17 mouse cellular contexts compared by ENCODE assay signal in the genomic region with DNA sequence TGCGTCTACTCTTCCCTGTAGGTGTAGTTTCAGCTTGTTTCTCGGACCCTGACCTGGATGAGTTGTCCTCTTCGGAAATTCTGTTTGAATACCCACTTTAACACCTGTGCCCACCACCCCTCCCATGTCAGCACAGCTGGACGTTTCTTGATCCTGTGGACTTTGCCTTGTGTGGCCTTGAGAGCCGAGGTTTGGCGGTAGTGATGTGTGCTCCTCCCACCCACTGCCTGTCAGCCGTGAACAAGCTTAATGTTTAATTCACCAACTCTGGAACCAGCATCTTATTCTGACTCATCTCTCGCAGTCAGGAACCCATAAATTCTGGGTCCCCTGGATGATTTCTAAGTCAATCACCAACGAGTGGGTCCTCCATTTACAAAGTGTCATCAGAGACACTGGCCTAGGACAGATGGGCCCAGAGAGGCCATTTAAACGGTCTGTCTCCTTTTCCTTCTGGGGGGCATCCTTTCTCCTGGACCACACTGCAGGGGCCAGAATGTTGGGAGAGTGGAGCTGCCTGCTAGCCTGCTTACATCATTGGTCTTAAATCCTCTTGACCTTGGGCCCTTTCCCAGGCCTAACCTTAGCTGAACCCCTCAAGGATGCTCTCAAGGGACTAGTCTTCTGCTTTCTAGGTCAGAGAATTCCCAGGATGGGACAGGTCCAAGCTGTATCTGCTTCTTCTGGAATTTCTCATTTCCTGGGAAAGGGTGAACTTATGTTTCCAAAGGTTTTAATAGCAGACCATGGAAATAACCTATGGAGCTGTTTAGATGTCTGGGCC. TPM values are rescaled to one million over a fixed set of nuclear protein-coding genes. Genes with fewer than 3 reads are reported as not detected.
DNase-seq lines count a peak whose midpoint lies in the region; ATAC-seq lines count a peak whose summit lies in the region.
"Had no signal": no experiment of that assay in that cellular context is flagged by ENCODE, and none has a peak within 500 bp of the region (broad histone marks: within the 10 kb centered on the region; RNA-seq: fewer than 3 reads in every experiment).

No protein-coding gene starts in this region.

- H3K27me3 ChIP-seq in intestine, embryonic 14.5 days (replicated peaks; ENCODE audit: control insufficient read depth, insufficient read depth, low read length), result no peaks in the 10 kb centered on the region
- no peaks in the 10 kb centered on the region for H3K27me3 ChIP-seq in intestine, embryonic 16.5 days (replicated peaks; ENCODE audit: control insufficient read depth, insufficient read depth, low read length)
- H3K27me3 ChIP-seq in hindbrain, embryonic 16.5 days (replicated peaks; ENCODE audit: control insufficient read depth, insufficient read depth, low read length), result no peaks in the 10 kb centered on the region
- H3K27me3 ChIP-seq: heart, embryonic 15.5 days; midbrain, embryonic 15.5 days had no signal

- ATAC-seq in intestine, embryonic 14.5 days (replicated peaks; ENCODE audit: low FRiP score, low TSS enrichment, low read depth), result peak; percentile 61; the same call in 1 of the 2 replicates
- no peak for ATAC-seq in intestine, embryonic 16.5 days
- no peak for ATAC-seq in hindbrain, embryonic 16.5 days
- ATAC-seq: forebrain, postnatal 0 days; midbrain, embryonic 15.5 days had no signal

- DNase-seq in frontal cortex, postnatal 36 days (ENCODE audit: low spot score in 2 of 2), result peak; percentile 20 to 25
- DNase-seq in frontal cortex, postnatal 25 days (ENCODE audit: low spot score in 2 of 2), result no peak
- no peak for DNase-seq in intestine, embryonic 14.5 days (ENCODE audit: low spot score)
- peak; percentile 25 for DNase-seq in right cerebral cortex, postnatal 25 days
- no peak for DNase-seq in right cerebral cortex, postnatal 4 days
- peak; percentile 44 for DNase-seq in yolk sac, embryonic 10.5 days (ENCODE audit: low spot score)
- DNase-seq: adrenal gland, adult 8-10 months; cerebellum, postnatal 10 days; forebrain, postnatal 0 days; lung, adult 2 months had no signal

- no peak overlapping the region for H3K9ac ChIP-seq in intestine, embryonic 14.5 days (ENCODE audit: low read length)
- H3K9ac ChIP-seq in intestine, embryonic 16.5 days (ENCODE audit: low read depth, low read length), result no peak overlapping the region
- H3K9ac ChIP-seq in hindbrain, embryonic 16.5 days (ENCODE audit: low read depth, low read length), result no peak overlapping the region
- H3K9ac ChIP-seq: forebrain, postnatal 0 days; heart, embryonic 15.5 days; midbrain, embryonic 15.5 days had no signal

- H3K36me3 ChIP-seq in intestine, embryonic 14.5 days (ENCODE audit: control insufficient read depth, insufficient read depth, low read length), result no peaks in the 10 kb centered on the region
- no peaks in the 10 kb centered on the region for H3K36me3 ChIP-seq in intestine, embryonic 16.5 days (ENCODE audit: control insufficient read depth, insufficient read depth, low read length)
- H3K36me3 ChIP-seq in hindbrain, embryonic 16.5 days (ENCODE audit: control insufficient read depth, insufficient read depth, low read length), result no peaks in the 10 kb centered on the region
- H3K36me3 ChIP-seq: heart, embryonic 15.5 days; limb, embryonic 10.5 days; midbrain, embryonic 15.5 days had no signal

- 58% methylated on average over 10 of the region's 10 CpGs for WGBS in intestine, embryonic 14.5 days
- 45% methylated on average over 10 of the region's 10 CpGs for WGBS in intestine, embryonic 16.5 days
- WGBS in hindbrain, embryonic 16.5 days, result 72% methylated on average over 10 of the region's 10 CpGs

- no peak overlapping the region for H3K27ac ChIP-seq in intestine, embryonic 14.5 days (ENCODE audit: low read depth)
- H3K27ac ChIP-seq in intestine, embryonic 16.5 days (ENCODE audit: low read length), result no peak overlapping the region
- H3K27ac ChIP-seq in hindbrain, embryonic 16.5 days (ENCODE audit: low read depth, low read length), result no peak overlapping the region
- H3K27ac ChIP-seq: heart, embryonic 15.5 days; limb, embryonic 10.5 days; midbrain, embryonic 15.5 days had no signal

- no peaks in the 10 kb centered on the region for H3K9me3 ChIP-seq in intestine, embryonic 14.5 days (ENCODE audit: control insufficient read depth, low read length)
- H3K9me3 ChIP-seq in intestine, embryonic 16.5 days (ENCODE audit: control insufficient read depth, low read length), result no peaks in the 10 kb centered on the region
- H3K9me3 ChIP-seq in hindbrain, embryonic 16.5 days (ENCODE audit: control insufficient read depth, low read length), result no peaks in the 10 kb centered on the region
- H3K9me3 ChIP-seq: heart, embryonic 15.5 days; limb, embryonic 10.5 days; midbrain, embryonic 15.5 days had no signal

- no peak overlapping the region for H3K4me2 ChIP-seq in intestine, embryonic 14.5 days (ENCODE audit: low read length)
- H3K4me2 ChIP-seq in intestine, embryonic 16.5 days (ENCODE audit: low read depth, low read length), result no peak overlapping the region
- H3K4me2 ChIP-seq in hindbrain, embryonic 16.5 days (ENCODE audit: low read length), result no peak overlapping the region
- H3K4me2 ChIP-seq: heart, embryonic 15.5 days; midbrain, embryonic 15.5 days had no signal

- no peaks in the 10 kb centered on the region for H3K4me1 ChIP-seq in intestine, embryonic 14.5 days (replicated peaks; ENCODE audit: control insufficient read depth, insufficient read depth, low read length)
- no peaks in the 10 kb centered on the region for H3K4me1 ChIP-seq in intestine, embryonic 16.5 days (ENCODE audit: control insufficient read depth, insufficient read depth, low read length)
- H3K4me1 ChIP-seq in hindbrain, embryonic 16.5 days (ENCODE audit: control insufficient read depth, insufficient read depth, low read depth, low read length), result no peaks in the 10 kb centered on the region
- H3K4me1 ChIP-seq: heart, embryonic 15.5 days; limb, embryonic 10.5 days; midbrain, embryonic 15.5 days had no signal

- no peak overlapping the region for H3K4me3 ChIP-seq in intestine, embryonic 14.5 days (ENCODE audit: low read depth, low read length)
- no peak overlapping the region for H3K4me3 ChIP-seq in intestine, embryonic 16.5 days (ENCODE audit: low read length)
- no peak overlapping the region for H3K4me3 ChIP-seq in hindbrain, embryonic 16.5 days (ENCODE audit: low read length)
- H3K4me3 ChIP-seq: erythroblast, embryonic 14.5 days; heart, embryonic 15.5 days; limb, embryonic 10.5 days; midbrain, embryonic 15.5 days had no signal

RNA-seq across cellular contexts. Expression of gene Slc6a12, which starts 28.5 kb away (rescaled TPM):
- not detected in 2 replicates for polyA plus RNA-seq in intestine, embryonic 14.5 days (2014; fragmentation: Nextera tagmentation; extraction: Ambion mirVana)
- polyA plus RNA-seq in intestine, embryonic 16.5 days (2015; fragmentation: Nextera tagmentation; extraction: Ambion mirVana), result 0.06 and 0.22 TPM in 2 replicates
- 2.4 and 2.5 TPM in 2 replicates for polyA plus RNA-seq in hindbrain, embryonic 16.5 days (2015; fragmentation: Nextera tagmentation; extraction: Ambion mirVana)
- polyA plus RNA-seq: erythroblast, embryonic 14.5 days; heart, embryonic 15.5 days; neural tube, embryonic 11.5 days had no signal

Comparison
In these comparisons a context has a peak if more than half of its experiments do, and no peak if none do; other contexts are left out.
1. DNase-seq: peak in frontal cortex, postnatal 36 days (2 of 2), right cerebral cortex, postnatal 25 days (single experiment) and yolk sac, embryonic 10.5 days (single experiment); none in frontal cortex, postnatal 25 days (0 of 2), intestine, embryonic 14.5 days (single experiment) and right cerebral cortex, postnatal 4 days (single experiment).